Mouse (Mus musculus): ENCODE measurements around the gene Mpo.

Gene Mpo

DNA sequence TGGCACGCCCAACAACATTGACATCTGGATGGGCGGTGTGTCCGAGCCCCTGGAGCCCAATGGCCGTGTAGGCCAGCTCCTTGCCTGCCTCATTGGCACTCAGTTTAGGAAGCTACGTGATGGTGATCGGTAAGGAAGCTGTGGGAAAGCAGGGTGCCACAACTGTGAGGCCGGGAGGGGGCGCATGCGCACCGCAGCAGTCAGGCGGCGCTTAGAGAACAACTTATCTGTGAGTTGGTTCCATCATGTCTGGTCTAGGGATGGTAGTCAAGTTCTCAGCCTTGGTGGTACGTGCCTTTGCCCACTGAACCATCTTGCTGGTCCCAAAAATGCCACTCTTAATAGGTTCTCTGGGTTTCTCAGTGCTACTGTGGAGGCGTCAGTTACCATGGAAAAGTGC lies 9.2 kb downstream of the Mpo start:
- peak; percentile 65 for DNase-seq (ENCODE audit: low read depth, low spot score)

DNA sequence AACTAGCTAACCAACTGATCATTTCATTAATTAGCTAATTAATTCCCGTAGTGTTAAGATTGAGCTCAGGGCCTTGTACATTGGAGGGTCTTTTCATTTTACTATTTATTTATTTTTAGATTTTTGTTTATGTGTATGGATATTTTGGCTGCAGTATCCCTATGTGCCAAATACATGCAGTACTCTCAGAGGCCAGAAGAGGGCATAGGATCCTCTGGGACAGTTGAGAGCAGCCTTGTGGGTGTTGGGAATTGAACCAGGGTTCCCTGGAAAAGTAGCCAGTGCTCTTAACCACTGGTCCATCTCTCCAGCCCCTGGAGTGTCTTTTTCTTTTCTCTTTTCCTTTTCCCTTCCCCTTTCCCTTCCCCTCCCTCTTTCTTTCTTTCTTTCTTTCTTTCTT lies 12.1 kb downstream of the Mpo start:
- DNase-seq (ENCODE audit: low read depth, low spot score), result no peak

DNA sequence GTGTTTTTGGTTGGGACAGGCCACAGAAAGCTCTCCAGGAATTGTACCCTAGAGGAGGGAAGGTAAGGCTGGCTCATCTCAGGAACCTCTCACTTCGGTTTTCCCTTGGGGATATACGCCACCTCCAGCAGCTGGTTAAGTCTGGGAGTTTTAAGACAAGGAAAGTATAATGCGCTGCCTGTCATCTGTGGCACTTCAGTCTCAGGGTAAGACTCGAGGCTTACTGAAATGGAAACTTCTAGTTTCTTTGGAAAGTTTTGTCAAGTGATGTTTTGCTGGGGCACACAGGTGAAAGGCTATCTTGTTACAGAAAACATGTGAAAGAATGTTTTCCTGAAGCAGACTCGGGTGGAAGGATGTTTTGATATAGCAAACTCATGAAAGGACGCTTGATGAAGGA lies 14.1 kb downstream of the Mpo start:
- no peak for DNase-seq (ENCODE audit: low read depth, low spot score)

DNA sequence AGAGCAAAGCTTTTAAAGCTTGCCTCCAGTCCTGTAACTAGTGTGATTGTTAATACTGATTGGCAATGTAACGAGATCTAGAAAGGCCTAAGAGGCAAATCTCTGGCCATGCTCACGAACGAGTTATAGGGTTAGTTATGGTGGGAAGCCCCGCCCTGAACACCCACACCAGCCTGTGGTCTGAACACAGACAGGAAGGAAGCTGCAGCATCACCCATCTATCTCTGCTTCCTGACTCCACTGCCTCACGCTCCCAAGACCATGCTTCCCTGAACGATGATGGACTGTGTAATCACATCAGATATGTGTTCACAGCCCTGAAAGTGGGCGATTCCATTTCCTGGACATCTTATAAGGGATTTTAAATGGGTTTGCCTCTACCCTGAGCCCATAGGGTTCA lies 14.9 kb downstream of the Mpo start:
- no peak for DNase-seq (ENCODE audit: low read depth, low spot score)

DNA sequence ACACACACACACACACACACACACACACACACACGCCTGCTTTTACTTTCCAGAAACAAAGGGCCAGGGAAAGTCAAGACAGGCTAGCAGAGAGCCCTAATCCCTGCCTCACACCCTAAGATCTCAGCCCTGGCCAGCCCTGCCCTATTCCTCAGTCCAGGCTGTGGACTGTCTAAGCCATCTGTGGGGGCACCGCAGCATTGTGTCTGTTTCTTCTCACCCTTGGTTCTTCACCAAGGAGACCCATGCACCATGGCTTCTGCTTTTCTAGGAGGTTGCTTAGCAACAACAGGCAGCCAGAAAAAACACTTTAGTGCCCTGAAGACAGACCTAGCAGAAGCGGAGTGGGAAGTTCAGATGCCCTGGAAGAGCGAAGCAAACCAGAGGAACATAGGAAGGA lies 18.0 kb downstream of the Mpo start:
- DNase-seq (ENCODE audit: low read depth, low spot score), result peak; percentile 51

DNA sequence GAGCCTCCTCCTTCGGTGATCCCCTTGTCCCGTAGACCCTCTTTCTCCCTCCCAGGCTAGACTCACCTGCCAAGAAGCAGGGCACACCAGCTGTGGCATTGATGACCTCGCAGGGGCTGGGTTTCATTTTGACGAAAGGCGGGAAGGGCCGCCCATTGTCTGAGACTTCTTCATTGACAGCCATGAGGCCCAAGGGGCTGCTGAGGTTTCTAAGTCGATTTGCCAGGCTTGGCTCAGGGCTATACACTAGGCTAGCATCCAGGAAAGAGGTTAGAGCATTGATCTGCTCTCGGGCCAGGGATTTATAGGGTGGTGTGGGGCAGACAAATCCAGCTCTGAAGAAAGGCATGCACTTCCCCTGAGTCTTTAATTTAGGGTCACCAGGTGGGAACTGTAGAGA lies 21.4 kb downstream of the Mpo start:
- DNase-seq (ENCODE audit: low read depth, low spot score), result no peak

DNA sequence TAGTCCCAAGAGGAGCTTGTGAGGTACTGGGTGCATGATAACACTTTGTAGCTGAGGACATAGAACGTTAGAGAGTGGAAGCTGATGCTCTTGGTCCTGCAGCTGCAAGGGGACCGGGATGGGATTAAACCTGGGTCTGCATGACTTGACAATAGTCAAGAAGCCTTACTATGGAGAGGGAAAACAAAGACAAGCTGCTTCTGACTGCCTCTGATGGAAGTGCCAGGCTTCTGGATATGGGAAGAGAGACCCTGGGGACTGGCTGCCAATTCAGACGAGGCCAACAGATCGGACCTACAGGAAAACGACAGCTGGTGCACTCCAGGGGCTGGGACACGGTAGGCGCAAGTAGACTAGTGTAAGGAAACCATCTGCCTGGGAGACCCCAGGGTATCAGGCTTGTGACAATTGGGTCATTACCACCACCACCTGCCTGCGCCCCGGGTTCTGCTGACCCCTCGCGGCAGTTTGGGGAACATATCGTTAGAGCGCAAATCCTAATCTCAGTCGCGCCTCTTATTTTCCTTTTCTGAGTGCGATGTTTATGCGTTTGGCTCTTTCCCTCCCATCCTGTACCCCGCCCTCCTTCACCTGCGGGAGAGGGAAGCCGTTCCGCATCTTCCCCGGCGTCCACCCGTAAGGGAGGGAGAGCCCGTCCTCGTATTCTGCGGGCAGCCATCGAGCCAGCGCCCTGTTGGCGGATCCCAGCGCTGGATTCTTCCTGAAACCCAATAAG lies 23.5 kb downstream of the Mpo start:
- peak; percentile 80 for DNase-seq (ENCODE audit: low read depth, low spot score)

DNA sequence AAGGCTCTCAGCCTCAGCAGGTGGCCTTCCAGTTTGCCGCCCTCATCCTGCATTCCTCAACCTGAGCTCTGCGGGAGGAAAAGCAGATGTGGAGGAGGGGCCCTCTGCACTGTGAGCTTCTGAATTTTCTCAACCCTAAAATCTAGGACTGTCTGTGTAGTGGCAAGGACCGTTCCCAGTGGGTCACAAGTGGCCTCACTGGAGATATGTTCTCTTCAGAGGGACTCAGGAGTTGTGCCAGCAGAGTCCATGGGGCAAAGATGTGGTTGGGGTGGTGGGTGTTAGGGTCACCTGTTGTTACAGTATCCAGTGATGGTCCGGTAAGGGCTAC lies 24.0 kb downstream of the Mpo start:
- no peak for DNase-seq (ENCODE audit: low read depth, low spot score)

DNA sequence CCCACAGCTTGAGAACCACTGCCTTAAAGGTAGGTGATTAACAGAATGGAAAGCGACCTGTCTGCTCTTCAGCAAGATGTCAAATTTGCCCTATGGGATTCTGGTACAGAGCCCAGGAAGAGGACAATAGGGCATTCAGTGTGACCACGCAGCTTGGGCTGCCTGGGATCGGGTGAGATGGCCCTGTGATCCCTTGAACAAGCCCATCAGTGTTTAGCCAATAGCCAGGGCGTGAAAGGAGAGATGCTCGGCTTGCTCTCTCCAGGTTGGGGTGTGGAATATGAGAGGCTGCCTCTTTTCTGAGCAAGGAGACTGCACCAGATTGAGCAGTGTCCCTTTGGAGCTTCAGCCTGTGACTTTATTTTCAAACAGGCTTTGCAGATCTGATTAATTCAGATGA lies 28.1 kb downstream of the Mpo start:
- DNase-seq (ENCODE audit: low read depth, low spot score), result peak; percentile 86

DNA sequence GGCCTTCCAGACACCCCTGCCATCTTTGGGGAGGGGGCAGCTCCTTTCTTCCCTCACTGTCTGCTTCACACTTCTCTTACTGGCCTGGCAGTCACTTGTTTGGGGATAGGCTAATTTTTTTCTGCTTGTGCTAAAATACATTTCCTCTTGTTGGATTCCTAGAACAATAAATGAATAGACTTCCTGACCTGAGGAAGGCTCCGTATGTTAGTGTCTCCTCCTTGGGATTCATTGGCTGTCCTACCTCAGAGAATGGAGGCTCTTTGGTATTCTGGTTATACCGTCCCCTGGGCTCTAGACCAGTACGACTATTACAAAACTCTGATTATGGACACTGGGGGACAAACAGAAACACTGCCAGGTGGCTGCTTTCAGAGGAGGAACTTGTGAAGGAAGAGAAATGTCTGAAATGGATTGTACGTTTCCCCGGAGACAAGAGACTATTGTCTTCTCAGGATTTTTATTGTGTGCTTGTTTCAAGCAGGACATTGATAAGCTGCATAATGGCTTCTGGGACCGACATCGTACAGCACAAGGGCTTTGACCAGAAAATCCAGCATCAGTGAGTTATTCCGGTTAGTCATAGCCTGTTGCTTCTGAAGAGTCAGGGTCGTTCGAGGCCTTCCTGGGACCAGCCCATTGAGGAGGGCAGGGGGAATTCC lies 35.0 kb downstream of the Mpo start, which contains the start of gene Lpo:
Gene Lpo (minus strand): TSS at position 51 of the 662 bp plus-strand sequence.
- peak; percentile 71 for DNase-seq (ENCODE audit: low read depth, low spot score)

DNA sequence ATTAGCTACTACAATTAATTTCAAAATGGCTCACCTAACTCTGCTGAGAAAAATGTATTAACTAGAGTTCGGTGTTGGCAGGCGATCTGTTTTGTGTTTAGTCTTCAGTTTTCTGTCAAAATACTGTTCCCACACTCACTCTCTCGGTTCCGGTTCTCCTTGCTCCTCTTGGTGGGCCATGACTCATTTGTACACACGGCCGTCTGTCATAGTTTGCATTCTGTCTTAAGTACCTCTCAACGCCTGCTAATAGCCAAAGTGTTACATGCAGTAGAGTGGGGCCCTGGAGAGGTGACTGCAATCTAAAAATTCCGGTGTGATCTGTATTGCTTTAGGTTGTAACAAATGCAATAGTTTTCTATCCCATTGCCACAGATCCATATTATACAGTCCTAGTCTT lies 47.3 kb downstream of the Mpo start:
- DNase-seq (ENCODE audit: low read depth, low spot score), result peak; percentile 54

DNA sequence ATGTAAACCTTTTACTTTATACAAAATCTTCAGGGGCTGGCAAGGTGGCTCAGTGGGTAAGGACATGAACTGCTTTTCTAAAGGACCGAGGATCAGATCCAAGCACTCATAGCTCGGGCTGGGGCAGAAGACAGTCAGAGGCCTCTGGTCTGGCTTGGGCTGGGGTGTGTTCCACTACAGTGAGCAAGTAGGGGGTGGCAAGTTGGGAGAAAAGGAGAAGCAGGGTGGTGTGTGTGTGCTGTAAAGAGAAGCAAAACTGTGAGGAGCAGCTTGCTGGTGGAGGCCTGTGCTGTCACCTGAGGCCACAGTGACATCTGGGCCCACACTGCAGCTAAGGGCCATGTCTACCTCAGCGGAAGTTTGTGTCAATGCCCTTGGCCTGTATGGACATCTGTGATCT lies 48.1 kb downstream of the Mpo start:
- DNase-seq (ENCODE audit: low read depth, low spot score), result no peak

DNA sequence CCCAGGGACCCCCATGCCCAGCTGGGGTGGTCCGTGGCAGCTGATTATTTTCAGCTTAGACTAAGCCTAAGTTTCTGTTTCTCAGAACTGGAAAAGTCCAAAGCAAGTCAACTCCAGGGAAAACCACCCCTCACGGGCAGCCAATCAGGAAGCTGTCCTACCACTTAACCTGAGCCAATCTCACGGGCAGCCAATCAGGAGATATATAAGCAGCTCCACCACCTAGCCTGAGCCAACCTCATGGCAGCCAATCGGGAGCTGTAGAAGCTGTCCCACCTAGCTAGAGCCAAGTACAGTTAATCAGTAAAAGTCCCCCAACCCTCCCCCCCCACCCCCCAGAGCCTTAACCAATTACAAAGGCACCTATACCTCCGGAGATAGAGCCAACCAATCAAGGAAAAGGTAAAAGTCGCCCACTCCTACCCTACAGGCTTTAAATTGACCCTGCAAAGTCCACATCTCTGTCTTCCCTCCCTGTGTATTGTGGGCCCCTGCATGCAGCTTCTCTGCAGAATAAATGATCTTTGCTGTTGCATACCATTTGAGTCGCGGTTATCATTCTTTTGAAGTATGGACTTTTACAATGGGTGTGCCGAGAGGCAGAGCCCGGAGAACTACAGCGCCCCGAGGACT lies 53.7 kb downstream of the Mpo start:
- DNase-seq (ENCODE audit: low read depth, low spot score), result no peak

DNA sequence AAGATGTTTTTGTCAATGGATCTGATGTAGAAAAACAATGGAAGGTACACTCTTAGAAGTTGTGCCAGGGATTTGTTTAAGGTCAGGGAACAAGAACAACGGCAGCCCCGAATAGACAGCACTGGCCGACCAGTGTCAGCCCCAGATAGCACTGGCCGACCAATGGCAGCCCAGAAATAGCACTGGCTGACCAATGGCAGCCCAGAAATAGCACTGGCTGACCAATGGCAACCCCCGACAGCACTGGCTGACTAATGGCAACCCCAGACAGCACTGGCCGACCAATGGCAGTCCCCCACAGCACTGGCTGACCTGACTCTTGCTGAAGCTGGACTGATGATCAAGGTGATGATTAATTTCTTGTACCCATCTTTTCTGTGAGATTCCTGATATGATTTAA lies 54.5 kb downstream of the Mpo start:
- peak; percentile 10 for DNase-seq (ENCODE audit: low read depth, low spot score)

DNA sequence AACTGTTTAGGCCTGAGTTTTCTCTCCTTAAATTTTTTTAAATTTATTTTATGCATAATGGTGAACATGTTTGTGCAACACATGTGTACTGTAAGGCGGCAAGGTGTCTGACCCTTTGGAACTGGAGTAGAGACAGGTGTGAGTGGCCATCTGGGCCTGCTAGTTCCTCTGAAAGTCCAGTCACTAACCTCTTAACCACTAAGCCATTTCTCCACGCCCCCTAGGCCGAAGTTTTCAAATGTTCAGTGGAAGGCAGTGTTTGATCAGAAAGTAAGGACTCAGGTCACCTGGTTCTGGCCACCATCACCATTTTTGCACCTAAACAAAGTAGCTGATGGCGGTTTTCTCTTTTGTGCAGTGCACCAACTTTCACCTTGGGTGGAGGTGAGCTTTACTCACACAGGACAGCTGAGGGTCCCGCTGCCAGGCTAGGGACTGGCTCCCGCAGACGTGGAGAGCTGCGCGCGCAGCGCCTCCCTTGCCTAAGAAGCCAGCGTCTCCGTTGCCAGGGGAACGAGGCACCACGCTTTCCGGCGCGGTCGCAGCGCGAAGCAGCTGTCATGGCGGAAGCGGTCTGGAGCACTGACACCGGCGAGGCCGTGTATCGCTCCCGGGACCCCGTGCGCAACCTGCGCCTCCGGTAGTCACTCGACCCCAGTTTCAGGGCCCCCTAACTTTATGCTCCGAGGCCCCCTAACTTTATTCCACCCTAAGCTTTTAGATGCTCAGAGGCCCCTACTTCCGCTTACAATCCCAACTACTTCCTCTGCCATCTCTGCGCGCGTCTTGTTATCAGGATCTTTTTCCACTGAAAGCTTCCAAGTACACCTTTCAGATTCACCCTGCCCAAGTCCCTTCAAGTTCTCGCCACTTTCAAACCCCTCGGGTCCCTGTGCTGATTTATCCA lies 59.6 kb downstream of the Mpo start, which contains the start of gene Mks1:
Gene Mks1 (plus strand): TSS at position 526 of the 907 bp plus-strand sequence.
- DNase-seq (ENCODE audit: low read depth, low spot score), result peak; percentile 97

DNA sequence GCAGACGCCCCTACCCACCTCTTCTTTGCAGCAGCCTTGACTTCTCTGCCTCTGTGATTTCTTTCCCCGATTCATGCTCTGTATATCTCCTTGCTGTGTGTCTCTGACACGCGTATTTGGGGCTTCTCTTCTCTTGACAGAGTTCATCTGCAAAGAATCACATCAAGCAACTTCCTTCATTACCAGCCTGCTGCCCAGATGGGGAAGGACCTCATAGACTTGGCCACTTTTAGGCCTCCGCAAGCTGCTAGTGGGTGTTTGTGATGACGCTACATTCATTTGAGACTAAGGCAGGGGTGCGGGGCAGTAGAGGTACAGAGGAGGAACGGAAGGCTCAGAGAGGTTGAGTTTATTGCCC lies 60.2 kb downstream of the Mpo start:
- DNase-seq (ENCODE audit: low read depth, low spot score), result peak; percentile 56
